Mouse (Mus musculus) layer of hippocampus, postnatal 36 days (tissue): ENCODE results near the gene Cadps2. TPM values are rescaled to one million over a fixed set of nuclear protein-coding genes. Genes with fewer than 3 reads are reported as not detected.

Experiments used
- DNase-seq, 2 experiments: peaks; one replicate each; pipeline ENCODE4 v3.0.0; 2022
- total RNA-seq, 2 experiments: library from RNA; stranded (reverse); gene quantifications; 2 replicates each; pipeline ENCODE4 v1.2.3; 2021

Cadps2 gene
- total RNA-seq, 2 experiments from 2014 or later = 76.9 to 79.9 TPM

DNA sequence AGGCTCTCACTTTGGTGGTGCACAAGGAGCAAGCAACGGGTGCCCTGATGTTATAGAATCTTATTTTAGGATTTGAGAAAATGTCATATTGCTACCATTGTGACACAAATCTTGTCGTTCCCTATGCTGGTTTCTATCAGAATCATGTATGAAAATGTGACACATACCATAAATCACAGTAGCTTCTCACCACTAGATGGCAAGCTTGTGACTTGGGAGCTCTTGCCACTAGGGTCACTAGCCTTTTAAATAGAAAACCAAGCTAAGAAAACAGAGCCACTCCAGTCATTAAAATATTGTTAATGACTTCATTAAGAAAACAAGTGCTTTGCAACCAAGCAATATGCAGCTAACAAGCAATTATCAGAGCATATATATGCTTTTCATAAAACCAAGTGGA lies 81.0 kb downstream of the Cadps2 start:
- DNase-seq = no peak

GRCm38 (mm10) chr6:23748823-23749222 lies 90.4 kb downstream of the Cadps2 start:
- DNase-seq = no peak

GRCm38 (mm10) chr6:23740010-23740409 lies 99.2 kb downstream of the Cadps2 start:
- DNase-seq = no peak

- no peak for DNase-seq
Observed at GRCm38 (mm10) chr6:23732750-23733149, 106.5 kb downstream of the Cadps2 start.

DNA sequence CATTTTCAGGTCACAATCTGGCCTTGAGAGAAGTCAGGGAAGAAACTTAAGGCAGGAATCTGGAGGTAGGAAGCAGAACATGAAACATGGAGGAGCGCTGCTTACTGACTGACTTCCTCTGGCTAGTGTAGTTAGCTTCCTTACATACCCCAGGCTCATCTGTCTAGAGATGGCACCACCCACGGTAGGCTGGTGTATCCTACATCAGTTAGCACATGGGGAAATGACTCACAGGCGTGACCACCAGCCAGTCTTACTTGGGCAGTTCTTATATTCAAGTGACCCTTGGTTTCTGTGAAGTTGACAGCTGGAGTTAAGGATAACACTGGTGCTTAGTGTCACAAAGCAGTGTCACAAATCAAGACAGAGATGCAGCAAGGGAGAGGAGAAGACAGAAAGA lies 110.6 kb downstream of the Cadps2 start:
- no peak for DNase-seq

- no peak for DNase-seq
Observed at GRCm38 (mm10) chr6:23723697-23724096, 115.5 kb downstream of the Cadps2 start.

DNA sequence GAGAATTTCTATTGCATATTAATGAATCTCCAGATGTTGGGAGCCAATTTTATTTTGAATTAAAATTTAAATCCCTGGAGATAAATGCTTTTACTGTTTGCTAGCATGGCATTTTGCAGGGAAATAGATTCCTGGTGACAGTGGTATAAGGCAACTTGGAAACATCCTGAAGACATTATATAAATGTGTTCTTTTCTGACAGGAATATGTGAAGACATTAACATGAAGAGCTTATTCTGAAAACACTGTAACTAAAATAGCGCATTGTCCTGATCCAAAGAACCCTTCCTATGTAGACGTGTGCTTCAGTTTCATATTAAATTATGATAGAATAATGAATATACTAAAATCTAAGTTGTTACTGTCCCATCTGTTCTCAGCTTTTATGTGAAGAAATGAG lies 118.8 kb downstream of the Cadps2 start:
- no peak for DNase-seq

DNA sequence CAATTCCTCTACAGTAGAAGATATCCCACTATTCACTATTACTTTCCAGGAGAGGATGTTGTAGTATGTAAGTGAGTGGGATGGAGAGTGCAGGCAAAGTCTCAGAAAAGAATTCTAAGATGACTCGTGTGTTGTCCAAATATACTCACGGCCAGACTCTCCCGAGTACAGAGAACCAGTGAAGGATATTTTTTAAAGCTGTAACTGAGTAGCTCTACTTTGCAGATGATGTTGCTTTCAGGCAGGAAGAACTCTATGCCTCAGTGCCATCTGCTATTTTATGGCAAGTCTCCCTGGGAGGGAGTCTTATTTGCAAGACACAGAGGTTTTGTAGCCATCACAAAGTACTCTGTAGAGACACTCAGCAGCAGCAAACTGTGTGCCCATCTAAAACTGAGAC lies 131.7 kb downstream of the Cadps2 start:
- peak; percentile 25 to 35 for DNase-seq

GRCm38 (mm10) chr6:23700879-23701278 lies 138.3 kb downstream of the Cadps2 start:
- no peak for DNase-seq

GRCm38 (mm10) chr6:23678172-23678571 lies 161.0 kb downstream of the Cadps2 start:
- DNase-seq = no peak

DNA sequence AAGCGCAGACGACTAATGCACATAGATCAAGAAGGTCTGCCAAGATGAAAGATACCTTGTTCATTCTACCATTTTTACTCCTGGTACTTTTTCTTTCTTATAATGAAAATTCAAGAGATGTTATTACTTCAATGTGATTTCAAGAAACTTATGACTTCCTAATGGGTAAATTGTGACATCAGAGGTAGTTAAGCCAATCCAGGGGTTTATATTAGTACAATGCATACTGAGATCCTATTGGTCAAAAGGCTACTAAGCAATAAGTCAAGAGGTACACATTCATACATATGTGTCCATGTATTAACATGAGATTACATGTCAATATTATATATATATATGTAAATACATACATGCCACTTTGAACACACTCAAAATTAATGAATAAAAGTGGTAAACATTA lies 184.2 kb downstream of the Cadps2 start, which contains the start of gene Rnf148:
TSS of gene Rnf148 (minus strand) at position 101 of the 400 bp plus-strand sequence.
- no peak for DNase-seq

DNA sequence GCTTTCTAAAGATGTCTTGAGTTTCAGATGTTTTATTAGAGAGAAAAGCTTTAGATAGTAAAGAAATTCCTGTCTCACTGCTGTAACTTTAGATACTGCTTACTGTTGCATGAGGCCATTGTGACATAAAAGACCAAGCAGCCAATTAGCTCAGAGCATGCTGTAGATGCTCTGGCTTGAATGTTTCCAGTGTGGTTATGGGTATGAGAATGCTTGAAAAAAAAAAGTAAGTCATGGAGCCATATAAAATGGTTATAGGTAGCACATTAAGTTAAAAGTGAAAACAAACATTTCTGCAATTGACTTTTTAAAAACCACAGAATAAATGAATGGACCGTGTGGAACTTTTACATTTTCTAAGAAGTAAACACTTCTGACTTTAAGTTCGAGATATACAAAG lies 189.0 kb downstream of the Cadps2 start, which contains the start of gene Rnf133:
TSS of gene Rnf133 (minus strand) at position 101 of the 400 bp plus-strand sequence.
- no peak for DNase-seq

- DNase-seq = no peak
Observed at GRCm38 (mm10) chr6:23648732-23649131, 190.5 kb downstream of the Cadps2 start.

DNA sequence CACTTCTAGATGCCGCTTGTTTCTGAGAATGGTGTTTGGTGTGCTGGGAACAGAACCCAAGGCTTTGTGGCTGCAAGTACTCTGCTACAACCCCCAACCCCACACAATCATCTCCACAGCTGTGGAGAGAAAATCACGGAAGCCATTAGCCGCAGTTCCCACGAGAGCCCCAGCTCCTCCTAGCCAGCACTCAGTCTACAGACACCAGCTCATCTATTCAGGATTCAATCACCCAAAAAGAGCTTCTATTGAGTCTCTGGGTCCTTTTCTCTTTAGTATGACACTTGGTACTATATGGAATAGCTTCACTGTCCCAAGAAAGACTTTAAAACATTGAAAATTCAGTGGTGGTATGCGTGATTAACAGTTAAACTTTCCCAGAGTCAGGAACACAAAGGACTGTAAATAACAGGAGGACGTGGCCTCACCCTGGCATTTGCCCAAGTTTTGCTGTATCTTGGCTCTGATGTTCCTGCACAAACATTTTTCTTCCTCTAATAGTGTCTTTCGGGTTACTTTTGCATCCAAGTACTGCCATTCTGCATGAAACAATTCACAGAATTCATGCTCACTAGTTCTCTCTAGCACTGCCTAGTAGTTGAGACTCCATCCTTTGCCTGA lies 191.5 kb downstream of the Cadps2 start:
- no peak for DNase-seq

- no peak for DNase-seq
Observed at GRCm38 (mm10) chr6:23637081-23637480, 202.1 kb downstream of the Cadps2 start.

DNA sequence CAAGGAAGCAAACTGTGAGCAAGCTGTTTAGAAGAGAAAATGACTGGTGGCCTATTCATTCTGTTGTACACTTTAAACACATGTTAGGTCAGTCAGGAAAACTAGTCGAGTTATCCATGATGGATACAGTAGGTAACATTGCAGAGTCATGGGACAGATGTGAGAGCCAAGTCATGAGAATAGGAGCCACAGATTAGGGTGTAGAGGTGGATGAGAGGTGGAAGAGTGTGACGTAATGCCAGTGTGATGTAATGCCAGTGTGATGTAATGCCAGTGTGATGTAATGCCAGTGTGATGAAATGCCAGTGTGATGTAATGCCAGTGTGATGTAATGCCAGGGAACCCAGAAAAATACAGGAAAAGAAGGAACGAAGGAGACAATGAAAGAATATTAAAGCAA lies 204.0 kb downstream of the Cadps2 start:
- DNase-seq = no peak

- no peak for DNase-seq
Observed at GRCm38 (mm10) chr6:23634016-23634415, 205.2 kb downstream of the Cadps2 start.

DNA sequence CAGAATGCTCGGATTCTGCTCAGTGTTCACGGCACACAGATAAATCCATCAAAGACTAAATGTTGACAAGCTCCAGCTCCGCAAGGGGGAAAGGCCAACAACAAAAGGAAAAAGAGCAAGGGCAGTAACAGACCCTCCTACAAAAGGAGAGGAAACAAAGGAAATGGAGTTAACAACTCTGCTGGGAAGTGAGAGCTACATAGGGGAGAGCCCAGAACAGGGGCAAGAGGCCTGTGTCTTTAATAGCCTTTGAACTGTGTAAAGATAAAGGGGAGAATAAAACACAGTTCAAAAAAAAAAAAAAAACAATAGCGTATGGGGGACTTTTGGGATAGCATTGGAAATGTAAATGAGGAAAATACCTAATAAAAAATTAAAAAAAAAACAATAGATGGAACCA lies 208.8 kb downstream of the Cadps2 start:
- DNase-seq = no peak

GRCm38 (mm10) chr6:23575102-23575501 lies 264.1 kb downstream of the Cadps2 start:
- DNase-seq = no peak

DNA sequence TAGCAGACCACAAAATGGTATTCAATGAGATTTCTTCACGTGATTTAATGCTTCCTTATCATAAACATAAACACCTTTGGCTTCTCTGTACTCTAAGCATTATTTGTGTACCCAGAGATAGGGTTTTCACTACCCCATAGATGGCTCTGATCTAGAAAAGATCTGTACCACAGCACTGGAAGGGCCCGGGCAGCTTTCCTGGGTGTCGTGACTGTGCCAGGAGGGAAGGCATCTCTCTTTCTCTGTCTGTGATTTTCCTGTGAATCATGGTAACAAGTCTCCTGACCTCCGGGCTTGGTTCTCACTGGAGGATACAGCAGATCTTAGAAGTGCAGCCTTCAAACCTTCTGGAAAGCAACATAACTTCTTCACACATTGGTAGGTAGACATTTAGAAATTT lies 265.5 kb downstream of the Cadps2 start:
- DNase-seq = no peak

DNA sequence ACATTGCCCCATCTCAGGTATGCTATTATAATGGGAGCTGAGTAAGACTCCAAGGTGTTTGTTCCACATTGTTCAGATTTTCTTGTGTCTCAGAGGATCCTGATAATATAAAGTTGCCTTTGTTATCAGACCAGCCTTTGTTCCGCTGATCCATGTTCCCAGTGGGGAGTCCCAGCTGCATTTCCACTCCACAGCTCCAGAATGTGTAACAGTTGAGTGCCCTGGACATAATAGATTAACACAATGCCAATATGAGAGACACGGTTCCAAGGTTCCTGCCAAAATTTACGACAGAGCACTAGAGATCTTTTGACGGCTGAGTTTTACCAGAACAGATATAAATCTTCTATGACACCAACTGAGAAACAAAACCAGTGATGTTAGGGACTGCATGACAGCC lies 266.8 kb downstream of the Cadps2 start:
- DNase-seq = no peak

GRCm38 (mm10) chr6:23569686-23570085 lies 269.5 kb downstream of the Cadps2 start:
- no peak for DNase-seq

- DNase-seq = no peak
Observed at GRCm38 (mm10) chr6:23568688-23569087, 270.5 kb downstream of the Cadps2 start.

DNA sequence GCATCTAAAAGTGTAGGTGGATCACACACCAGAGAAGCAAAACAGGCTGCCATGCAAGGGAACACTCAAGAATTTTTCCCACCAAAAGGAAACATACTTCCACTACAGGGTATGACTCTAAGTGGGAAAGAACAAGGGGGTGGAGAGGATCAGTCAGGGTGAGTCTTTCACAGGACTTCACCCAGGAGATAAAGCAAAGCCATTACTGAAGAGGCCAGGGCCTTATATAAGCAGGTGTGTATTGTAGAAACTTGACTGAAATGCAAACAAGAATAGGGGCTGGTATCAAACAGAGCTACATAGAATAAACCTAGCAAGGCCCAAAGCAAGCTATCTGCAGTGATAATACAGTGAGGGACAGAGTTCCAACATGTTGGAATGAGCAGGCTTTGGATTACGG lies 271.6 kb downstream of the Cadps2 start:
- no peak for DNase-seq

DNA sequence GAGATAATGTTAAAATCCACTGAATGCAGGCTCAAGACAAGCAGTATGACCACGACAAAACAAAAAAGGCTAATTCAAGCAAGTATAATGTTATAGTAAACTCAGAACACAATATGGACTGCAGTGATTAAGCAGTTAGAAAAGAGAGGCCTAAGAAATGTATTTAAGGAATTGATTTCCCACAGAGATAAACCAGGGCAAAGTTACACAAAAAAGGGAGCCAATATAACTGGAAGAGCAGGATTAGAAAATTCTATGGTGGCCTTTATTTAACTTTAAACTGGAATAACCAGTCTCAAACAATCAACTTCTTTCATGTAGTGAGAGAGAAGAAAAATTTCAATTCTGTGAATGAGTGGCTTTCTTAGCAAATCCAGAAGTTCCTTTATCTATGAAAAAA lies 289.3 kb downstream of the Cadps2 start:
- DNase-seq = no peak
